Mouse (Mus musculus) ES-Bruce4 (cell line): ENCODE results near the gene Psmd9.

Experiments used
- EP300 ChIP-seq: IDR thresholded peaks from 2 replicates; pipeline ENCODE4 v1.6.1; 2011; ENCODE audit warnings: low read depth, low read length; ENCODE audit not compliant: insufficient read depth
- POLR2A ChIP-seq: IDR thresholded peaks from one replicate; pipeline ENCODE4 v1.8.1; 2011; ENCODE audit warnings: low read length; ENCODE audit not compliant: insufficient read depth

DNA sequence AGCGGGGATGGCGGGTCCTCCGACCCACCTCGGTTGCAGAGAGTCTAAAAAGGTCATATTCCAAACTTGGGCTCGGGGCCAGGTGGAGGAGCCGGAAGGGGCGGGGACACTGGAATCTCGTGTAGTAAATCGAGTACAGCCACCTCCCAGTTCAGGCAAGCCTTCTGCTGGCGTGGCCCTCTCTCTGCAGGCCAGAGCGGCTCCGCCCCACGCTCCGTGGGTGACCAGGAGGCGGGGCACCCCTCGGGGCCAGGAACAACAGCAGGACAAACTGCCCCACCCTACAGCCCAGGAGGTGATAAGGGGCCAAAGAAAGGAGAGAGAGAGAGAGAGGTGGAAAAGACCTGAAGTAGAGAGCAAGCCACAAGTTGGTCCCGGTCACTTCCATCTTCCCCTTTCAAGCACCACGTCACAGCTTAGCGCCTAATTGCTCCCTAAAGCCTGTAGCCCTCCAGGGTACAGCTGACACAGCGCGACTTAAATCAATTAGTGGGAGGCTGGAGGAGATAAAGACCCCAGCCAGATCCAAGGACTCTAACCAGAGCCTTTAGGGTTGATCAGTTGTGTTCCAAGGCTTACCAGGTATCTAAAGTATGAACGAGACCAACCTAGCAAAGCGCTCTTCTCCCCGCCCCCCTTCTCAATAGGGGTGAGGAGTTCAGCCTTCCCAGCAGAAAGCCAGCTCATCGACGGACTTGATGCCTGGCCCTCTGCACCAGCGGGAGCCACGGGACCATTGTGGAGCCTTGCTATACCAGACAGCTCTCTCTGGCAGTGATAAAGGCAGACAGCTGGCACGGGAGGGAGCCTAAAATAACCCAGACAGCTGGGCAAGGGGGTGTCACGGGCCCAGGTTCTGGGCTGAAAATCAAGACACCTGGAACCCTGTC, 33.5 kb upstream of the Psmd9 start:
- no peak for TF ChIP-seq POLR2A
- TF ChIP-seq EP300: peak; percentile 97
